Mouse (Mus musculus): Measurements from ENCODE around the gene Tjp2.

DNA sequence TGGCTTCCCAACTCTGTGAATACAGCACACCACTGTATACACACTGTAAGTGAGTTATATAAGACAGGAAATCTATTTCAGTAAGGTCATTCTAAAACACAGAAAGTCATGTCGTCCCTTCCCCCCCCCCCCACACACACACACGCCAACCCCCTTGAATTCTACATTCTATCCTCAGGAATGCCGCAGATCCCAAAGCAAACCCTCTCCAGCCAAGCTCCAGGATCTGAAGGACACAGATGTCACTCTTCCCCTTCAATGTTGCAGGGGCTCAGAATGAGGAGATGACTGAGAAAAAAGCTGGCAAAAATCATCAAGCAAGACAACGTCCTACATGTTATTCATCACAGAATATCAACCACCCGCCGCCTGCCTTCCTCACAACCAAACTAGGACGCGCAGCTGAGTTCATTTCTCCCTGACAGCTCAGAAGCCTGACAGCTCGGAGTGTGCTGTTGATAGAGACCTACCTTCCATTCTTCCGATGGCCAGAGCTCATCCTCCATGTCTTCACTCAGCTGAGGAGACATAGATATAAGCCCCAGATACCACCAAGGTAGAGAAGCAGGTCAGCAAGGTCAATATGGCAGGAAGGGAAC is 178.3 kb downstream of the Tjp2 start:
- TF ChIP-seq POLR2A (IDR thresholded peaks at IDR 0.05; ENCODE audit: low read depth, low read length) (no peak), CTCF (IDR thresholded peaks at IDR 0.05; ENCODE audit: extremely low read depth, insufficient read depth, insufficient read length, insufficient replicate concordance) (no peak)

Measured in spleen, adult 2 months (tissue).